Mouse (Mus musculus) small intestine, adult 10 weeks (tissue): ENCODE measurements around the gene 9830107B12Rik. TPM values are rescaled to one million over a fixed set of nuclear protein-coding genes. Genes with fewer than 3 reads are reported as not detected.

ENCODE experiments used
- polyA plus RNA-seq: library from polyadenylated mRNA; stranded (reverse); fragments of 350-450 nt; fragmentation: Illumina TruSeq; extraction: RNeasy Lipid Tissue Mini Kit (QIAGEN cat#74804); gene quantifications from one replicate; pipeline ENCODE4 v1.2.3, GENCODE M21; 2014; ENCODE audit warnings: low replicate concordance

9830107B12Rik gene
- polyA plus RNA-seq = 0.78 TPM

GRCm38 (mm10) chr17:48146120-48146519 is at the start of gene 9830107B12Rik:
Gene 9830107B12Rik (minus strand): TSS chr17:48146268.

DNA sequence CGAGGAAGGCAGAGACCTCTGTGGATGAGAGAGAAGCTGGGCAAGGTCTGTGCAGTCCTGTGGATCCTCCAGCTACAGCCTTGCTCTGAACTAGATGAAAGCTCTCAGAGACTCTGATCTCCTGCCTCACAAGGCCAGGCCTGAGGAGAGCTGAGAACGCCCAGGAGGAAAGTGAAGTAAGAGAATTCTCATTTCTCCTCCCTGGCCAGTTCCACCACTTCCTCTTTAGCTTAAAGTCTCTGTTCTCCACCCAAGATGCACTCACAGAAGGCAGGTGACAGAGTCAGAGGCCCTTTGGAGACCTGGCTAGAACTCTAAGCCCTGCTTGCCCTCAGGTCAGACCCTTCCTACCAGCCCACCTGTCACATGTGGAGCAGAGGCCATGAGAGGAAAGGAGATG is 21.0 kb upstream of the 9830107B12Rik start, which contains the start of gene A530064D06Rik:
TSS of gene A530064D06Rik (minus strand) at position 173 of the 400 bp plus-strand sequence.

DNA sequence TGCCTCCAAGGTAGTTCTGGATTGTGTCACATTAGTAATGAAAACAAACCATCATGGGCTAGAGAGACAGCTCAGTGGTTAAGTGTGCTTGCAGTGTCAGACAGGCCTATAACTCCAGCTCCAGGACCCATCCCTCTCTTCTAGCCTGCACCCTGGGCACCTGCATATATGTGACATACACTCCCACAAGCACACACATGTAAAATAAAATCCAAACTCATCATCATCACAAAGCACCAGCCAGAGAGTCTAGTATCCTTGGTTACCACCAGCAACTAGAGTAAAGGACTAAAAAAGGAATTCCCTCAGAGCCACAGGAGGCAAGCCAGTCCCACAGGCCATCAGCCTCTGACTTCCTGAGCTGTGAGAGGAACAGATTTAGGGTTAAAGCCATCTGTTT is 57.0 kb downstream of the 9830107B12Rik start, which contains the start of gene 1700067P10Rik:
TSS of gene 1700067P10Rik (plus strand) at position 301 of the 400 bp plus-strand sequence.

Other genes with a start within 250 kb of the 9830107B12Rik start
- 0.19 TPM for gene Foxp4, start 221.6 kb downstream of the 9830107B12Rik start, polyA plus RNA-seq
- not detected for gene 1700122O11Rik, start 108.0 kb downstream of the 9830107B12Rik start, polyA plus RNA-seq
- gene 1700067P10Rik, start 56.9 kb downstream of the 9830107B12Rik start, polyA plus RNA-seq = not detected
- 1.9 TPM for gene A530064D06Rik, start 21.0 kb upstream of the 9830107B12Rik start, polyA plus RNA-seq
- 0.67 TPM for gene Trem1, start 86.5 kb upstream of the 9830107B12Rik start, polyA plus RNA-seq
- not detected for gene Trem3, start 101.5 kb upstream of the 9830107B12Rik start, polyA plus RNA-seq
- gene Treml4, start 118.0 kb upstream of the 9830107B12Rik start, polyA plus RNA-seq = 1.5 TPM
- 0.37 TPM for gene Treml2, start 153.2 kb upstream of the 9830107B12Rik start, polyA plus RNA-seq
- gene B430306N03Rik, start 169.9 kb upstream of the 9830107B12Rik start, polyA plus RNA-seq = 0.15 TPM
- gene Trem2, start 200.1 kb upstream of the 9830107B12Rik start, polyA plus RNA-seq = not detected
- gene Treml1, start 213.6 kb upstream of the 9830107B12Rik start, polyA plus RNA-seq = not detected